Mouse (Mus musculus): ENCODE results near the gene Apba2. TPM values are rescaled to one million over a fixed set of nuclear protein-coding genes. Genes with fewer than 3 reads are reported as not detected.

The Apba2 gene
- polyA plus RNA-seq (2012; ENCODE audit: insufficient read depth, low replicate concordance) = not detected in 2 replicates

DNA sequence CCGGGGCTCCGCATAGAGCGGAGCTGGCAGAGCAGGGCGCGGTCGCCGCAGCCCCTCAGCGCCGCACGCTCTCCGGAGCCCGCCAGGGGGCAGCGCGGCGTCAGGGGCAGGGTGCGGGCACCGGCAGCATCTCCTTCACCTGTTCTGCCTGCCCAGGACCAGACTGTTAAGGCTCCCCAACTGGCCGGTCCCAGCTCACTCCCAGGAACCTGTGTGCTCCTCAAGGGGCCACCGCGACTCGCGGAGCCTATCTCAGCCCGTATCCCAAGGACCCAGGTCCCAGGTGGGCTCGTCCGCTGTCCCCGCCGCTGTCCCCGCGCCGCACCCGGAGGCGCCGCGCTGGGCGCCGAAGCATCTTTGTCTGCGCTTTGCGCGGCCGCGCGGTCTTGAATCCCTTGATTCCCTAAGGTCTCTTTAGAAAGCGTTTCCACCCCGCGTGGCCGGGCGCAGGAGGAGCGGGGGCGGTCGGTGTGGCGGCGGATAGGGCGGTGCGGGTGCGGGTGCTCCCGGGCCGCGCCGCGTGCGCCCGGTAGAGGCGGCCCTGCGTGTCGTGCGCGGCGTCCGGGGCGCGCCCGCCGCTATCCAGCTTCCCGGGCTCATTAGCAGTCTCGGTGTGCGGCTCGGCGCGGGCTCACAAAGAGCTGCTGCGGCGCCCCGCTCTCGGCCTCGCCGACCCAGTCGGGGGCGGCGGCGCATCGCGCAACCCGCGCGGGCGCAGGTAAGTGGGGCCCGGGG lies at the start of gene Apba2:
Apba2 (plus strand) TSS at position 171 of the 735 bp plus-strand sequence.
- no peak within 1 kb of the TSS for H3K4me3 ChIP-seq (replicated peaks)
- H3K27me3 ChIP-seq (replicated peaks) = peaks cover 35% of the 10 kb centered on the region
- H3K9me3 ChIP-seq = peaks cover 37% of the 10 kb centered on the region
- no peaks in the 10 kb centered on the region for H3K36me3 ChIP-seq (replicated peaks; ENCODE audit: low read length)
- TF ChIP-seq GATA1 (IDR thresholded peaks at IDR 0.05; ENCODE audit: borderline replicate concordance, low read length) = no peak
- TF ChIP-seq FLI1 (IDR thresholded peaks at IDR 0.05; ENCODE audit: low read length) = no peak
- H3K4me1 ChIP-seq = no peaks in the 10 kb centered on the region

DNA sequence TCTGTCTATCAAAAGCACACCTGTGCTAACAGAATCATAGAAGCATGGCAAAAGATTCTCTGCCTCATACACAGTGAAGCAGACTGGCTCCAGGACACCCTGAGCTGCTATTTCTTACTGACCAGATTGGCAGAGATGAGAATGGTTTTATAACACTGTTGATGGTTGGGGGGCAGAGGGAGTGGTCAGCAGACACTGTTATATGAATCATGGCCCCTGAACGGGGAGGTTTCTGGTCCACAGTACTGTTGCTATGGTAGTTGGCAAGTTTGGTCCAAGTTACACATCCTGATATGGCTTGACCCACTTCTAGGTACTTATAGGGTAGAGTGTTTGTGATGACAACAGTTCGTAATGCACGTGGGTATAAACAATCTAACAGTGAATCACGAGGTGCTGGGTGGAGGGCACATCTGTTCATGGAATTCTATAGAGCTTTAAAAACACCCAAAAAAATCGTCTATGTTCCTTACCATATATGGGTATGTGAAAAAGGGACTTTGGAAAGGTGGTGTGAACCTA lies 49.6 kb upstream of the Apba2 start:
- no peak for TF ChIP-seq GATA1 (IDR thresholded peaks at IDR 0.05; ENCODE audit: borderline replicate concordance, low read length)
- TF ChIP-seq FLI1 (IDR thresholded peaks at IDR 0.05; ENCODE audit: low read length) = no peak
- no peaks in the 10 kb centered on the region for H3K4me1 ChIP-seq
- H3K36me3 ChIP-seq (replicated peaks; ENCODE audit: low read length) = no peaks in the 10 kb centered on the region
- no peak overlapping the region for H3K4me3 ChIP-seq (replicated peaks)
- H3K9me3 ChIP-seq = peaks cover 68% of the 10 kb centered on the region
- H3K27me3 ChIP-seq (replicated peaks) = no peaks in the 10 kb centered on the region

DNA sequence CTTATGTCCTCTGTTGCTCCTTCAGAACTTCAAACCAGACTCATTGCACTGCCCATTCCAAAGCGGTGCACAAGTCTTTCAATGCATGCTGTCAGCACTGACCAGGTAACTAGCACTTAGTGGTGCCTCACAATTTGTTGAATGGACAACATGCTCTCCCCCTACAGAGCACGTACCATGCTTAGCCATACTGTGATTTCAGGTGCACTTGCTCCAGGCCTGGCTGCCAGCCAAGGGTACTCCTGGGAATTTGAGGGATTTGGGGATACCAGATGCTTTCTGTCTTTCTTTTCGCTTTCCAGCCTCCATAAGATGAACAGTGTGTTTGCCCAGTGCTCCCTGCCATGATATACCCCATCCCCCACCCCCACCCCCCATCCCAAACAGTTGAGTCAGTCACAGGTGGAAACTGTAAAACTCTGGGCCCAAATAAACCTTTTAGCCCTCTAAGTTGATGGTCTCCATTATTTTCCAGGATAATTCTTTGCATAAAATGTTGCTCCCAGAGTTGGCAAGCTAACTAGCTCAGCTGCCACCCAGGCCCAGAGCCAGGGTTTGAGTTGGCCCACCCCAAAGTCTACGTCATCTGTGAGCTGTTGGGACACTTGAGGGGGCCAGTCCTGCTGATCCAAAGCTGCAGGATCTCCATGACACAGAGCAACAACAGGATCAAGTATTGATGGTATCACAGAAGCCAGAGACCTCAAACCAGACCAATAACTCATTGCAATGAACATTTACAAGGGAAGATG lies 48.9 kb upstream of the Apba2 start:
- H3K9me3 ChIP-seq = peaks cover 61% of the 10 kb centered on the region
- H3K4me3 ChIP-seq (replicated peaks) = peak overlapping the region; percentile 18
- H3K4me1 ChIP-seq = no peaks in the 10 kb centered on the region
- no peak for TF ChIP-seq GATA1 (IDR thresholded peaks at IDR 0.05; ENCODE audit: borderline replicate concordance, low read length)
- no peak for TF ChIP-seq FLI1 (IDR thresholded peaks at IDR 0.05; ENCODE audit: low read length)
- no peaks in the 10 kb centered on the region for H3K36me3 ChIP-seq (replicated peaks; ENCODE audit: low read length)
- H3K27me3 ChIP-seq (replicated peaks) = no peaks in the 10 kb centered on the region

DNA sequence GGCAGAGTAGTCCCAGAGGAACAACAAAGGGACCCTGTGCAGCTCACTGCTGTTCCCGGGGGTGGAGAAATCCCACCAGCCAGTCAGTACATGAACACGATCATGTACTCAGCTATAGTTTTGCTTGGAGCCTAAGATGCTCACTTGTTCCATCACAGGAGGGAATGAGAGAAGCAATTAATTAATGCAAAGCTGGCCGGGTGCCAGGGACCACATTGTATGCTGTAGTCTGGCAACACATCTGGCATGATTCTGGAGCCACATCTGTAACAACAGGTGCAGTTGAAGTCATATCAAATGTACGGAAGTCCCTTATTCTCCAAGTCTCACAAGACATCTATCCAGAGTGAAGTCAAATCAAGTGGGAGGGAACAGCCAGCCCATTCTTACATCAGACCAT lies 45.3 kb upstream of the Apba2 start:
- no peak overlapping the region for H3K4me3 ChIP-seq (replicated peaks)
- H3K9me3 ChIP-seq = peaks cover 46% of the 10 kb centered on the region
- H3K36me3 ChIP-seq (replicated peaks; ENCODE audit: low read length) = no peaks in the 10 kb centered on the region
- no peaks in the 10 kb centered on the region for H3K4me1 ChIP-seq
- TF ChIP-seq GATA1 (IDR thresholded peaks at IDR 0.05; ENCODE audit: borderline replicate concordance, low read length) = no peak
- H3K27me3 ChIP-seq (replicated peaks) = no peaks in the 10 kb centered on the region

DNA sequence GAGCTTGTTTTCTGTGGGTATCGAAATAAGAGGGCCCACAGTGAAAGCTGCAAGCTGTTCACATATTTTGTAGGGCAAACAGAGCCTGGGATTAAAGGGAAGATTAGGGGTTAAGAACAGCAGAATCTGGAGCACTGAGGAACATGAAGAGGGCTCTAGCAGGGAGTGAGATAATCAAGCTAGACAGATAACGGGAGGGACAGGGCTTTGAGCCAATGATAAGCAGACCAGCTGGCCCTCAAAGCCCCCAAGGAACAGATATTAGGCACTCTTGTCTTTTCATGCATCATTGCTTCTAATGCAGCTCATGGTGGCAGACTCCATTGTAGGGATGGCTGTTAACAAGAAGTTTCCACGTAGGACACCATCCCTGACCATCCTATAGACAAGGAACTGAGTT lies 44.8 kb upstream of the Apba2 start:
- Histone ChIP-seq H3K9me3 (peaks cover 43% of the 10 kb centered on the region), H3K36me3 (replicated peaks; ENCODE audit: low read length) (no peaks in the 10 kb centered on the region), H3K27me3 (replicated peaks) (no peaks in the 10 kb centered on the region), H3K4me3 (replicated peaks) (no peak overlapping the region), H3K4me1 (no peaks in the 10 kb centered on the region)
- no peak for TF ChIP-seq GATA1 (IDR thresholded peaks at IDR 0.05; ENCODE audit: borderline replicate concordance, low read length)
- no peak for TF ChIP-seq FLI1 (IDR thresholded peaks at IDR 0.05; ENCODE audit: low read length)

DNA sequence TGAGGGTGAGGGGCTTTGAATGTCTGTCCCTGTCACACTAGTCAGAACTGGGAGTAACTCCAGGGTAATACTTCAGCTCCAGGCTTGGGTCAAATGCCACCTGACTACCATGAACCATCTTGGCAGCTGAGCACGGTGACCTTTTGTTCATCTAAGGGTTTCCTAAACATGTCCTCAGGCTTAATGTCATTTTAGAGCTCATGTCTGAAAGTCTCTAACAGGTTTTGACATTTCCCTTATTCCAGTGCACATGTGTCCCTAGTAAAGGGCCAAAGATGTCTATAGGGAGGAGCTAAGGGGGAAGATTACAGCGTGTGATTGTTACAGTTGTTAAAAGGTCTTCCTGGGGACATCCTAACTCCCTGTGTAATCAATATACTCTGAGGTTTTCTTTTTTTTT lies 43.7 kb upstream of the Apba2 start:
- H3K36me3 ChIP-seq (replicated peaks; ENCODE audit: low read length) = no peaks in the 10 kb centered on the region
- H3K4me3 ChIP-seq (replicated peaks) = no peak overlapping the region
- TF ChIP-seq FLI1 (IDR thresholded peaks at IDR 0.05; ENCODE audit: low read length) = no peak
- no peak for TF ChIP-seq GATA1 (IDR thresholded peaks at IDR 0.05; ENCODE audit: borderline replicate concordance, low read length)
- peaks cover 46% of the 10 kb centered on the region for H3K9me3 ChIP-seq
- no peaks in the 10 kb centered on the region for H3K4me1 ChIP-seq
- no peaks in the 10 kb centered on the region for H3K27me3 ChIP-seq (replicated peaks)

DNA sequence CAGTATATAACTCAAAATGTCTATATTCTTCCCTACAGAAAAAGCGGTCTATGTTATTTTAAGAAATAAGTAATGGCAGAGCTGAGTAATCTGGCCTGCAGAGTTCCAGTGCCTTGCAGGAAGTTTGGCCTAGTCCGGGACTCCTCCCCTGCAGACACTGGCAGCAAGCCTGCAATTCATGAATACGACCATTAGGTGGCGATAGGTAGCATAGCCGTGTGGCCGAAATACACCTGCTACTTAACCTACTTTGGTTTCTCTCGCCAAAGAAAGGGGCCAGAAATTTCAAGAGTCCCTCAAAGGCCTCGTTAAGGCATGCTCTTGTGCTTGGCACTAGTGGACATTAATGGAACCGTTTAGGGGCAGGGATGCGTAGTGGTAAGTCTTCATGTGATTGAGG lies 4.1 kb upstream of the Apba2 start:
- H3K4me1 ChIP-seq = no peaks in the 10 kb centered on the region
- H3K4me3 ChIP-seq (replicated peaks) = no peak overlapping the region
- H3K9me3 ChIP-seq = peaks cover 33% of the 10 kb centered on the region
- H3K27me3 ChIP-seq (replicated peaks) = peaks cover 21% of the 10 kb centered on the region
- H3K36me3 ChIP-seq (replicated peaks; ENCODE audit: low read length) = no peaks in the 10 kb centered on the region
- TF ChIP-seq FLI1 (IDR thresholded peaks at IDR 0.05; ENCODE audit: low read length) (no peak), GATA1 (IDR thresholded peaks at IDR 0.05; ENCODE audit: borderline replicate concordance, low read length) (no peak)

DNA sequence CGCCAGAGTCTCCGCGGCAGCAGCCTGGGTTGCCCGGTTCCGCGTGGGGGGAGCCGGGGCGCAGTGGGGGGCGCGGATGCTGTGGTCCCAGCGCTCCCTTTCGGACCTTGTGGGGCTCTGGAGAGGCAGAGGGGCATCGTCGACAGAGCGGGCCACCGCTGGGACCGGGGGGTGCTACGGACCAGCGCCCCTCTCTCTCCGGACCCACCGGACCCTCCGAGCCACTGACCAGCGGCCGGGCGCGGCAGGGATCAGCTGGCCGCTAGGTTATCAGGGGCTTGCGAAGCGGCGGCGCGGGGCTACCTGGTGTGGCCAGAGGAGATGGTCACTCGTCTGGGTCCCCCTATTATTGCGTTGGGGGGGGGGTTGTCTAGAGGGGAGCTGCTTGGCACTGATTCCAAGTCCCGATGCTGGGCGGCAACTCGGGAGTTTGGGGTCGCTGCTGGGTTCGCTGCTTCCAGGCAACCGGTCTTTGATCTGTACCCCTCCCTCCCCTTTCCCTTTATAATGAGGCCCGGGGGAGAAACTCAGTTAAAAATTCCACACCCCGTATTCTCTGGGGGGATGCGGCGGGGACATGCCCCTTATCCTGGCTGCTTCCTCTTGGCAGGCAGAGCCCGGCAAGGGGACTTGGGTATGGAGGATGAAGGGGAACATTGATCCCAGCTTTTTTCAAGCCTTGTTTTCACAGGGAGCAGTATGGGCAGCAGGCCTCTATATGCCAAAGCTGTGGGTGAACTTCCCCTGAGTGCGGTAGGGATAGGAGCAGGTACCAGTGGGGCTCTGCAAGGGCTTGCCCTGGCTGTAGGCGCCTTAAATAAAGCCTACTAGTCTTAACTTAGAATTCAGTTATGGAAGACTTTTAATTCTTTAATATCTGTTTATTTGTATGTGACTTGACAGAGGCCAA lies 1.0 kb downstream of the Apba2 start:
- no peak overlapping the region for H3K4me3 ChIP-seq (replicated peaks)
- H3K36me3 ChIP-seq (replicated peaks; ENCODE audit: low read length) = no peaks in the 10 kb centered on the region
- peaks cover 35% of the 10 kb centered on the region for H3K27me3 ChIP-seq (replicated peaks)
- H3K9me3 ChIP-seq = peaks cover 30% of the 10 kb centered on the region
- no peak for TF ChIP-seq FLI1 (IDR thresholded peaks at IDR 0.05; ENCODE audit: low read length)
- TF ChIP-seq GATA1 (IDR thresholded peaks at IDR 0.05; ENCODE audit: borderline replicate concordance, low read length) = no peak
- no peaks in the 10 kb centered on the region for H3K4me1 ChIP-seq

DNA sequence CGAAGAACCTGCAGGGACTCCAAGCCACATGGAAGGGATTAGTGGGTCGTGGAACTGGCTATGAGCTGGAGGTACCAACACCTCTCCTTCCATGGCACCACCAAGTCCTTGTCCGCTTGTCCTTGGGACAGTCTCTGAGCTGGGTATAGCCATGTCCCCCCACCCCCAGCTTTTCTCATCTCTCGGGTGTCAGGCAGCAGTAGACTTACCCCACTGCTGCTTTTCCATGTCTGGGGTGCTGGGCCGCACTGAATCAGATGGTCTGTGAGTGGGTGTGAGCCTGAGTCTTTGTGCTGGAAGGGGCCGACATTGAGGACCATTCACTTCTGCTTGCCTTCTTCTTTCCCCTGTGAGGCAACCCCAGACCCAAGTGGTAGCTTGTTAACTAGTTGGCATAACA lies 2.1 kb downstream of the Apba2 start:
- Histone ChIP-seq H3K9me3 (peaks cover 30% of the 10 kb centered on the region), H3K4me1 (no peaks in the 10 kb centered on the region), H3K4me3 (replicated peaks) (no peak overlapping the region), H3K36me3 (replicated peaks; ENCODE audit: low read length) (no peaks in the 10 kb centered on the region), H3K27me3 (replicated peaks) (peaks cover 35% of the 10 kb centered on the region)
- no peak for TF ChIP-seq FLI1 (IDR thresholded peaks at IDR 0.05; ENCODE audit: low read length)
- TF ChIP-seq GATA1 (IDR thresholded peaks at IDR 0.05; ENCODE audit: borderline replicate concordance, low read length) = no peak
